Mouse (Mus musculus) midbrain, embryonic 11.5 days (tissue): ENCODE measurements around the gene C130074G19Rik. TPM values are rescaled to one million over a fixed set of nuclear protein-coding genes. Genes with fewer than 3 reads are reported as not detected.

Experiments used
- ATAC-seq: fragments of 200-750 bp; cut with Nextera tagmentation; 2 replicates; pipeline ENCODE4 v1.8.0; 2017; ENCODE audit warnings: moderate TSS enrichment, moderate library complexity; ENCODE audit not compliant: low FRiP score
- DNase-seq: peaks from one replicate; pipeline ENCODE4 v3.0.0; 2015; ENCODE audit warnings: low spot score; ENCODE audit errors: missing footprints
- H3K27ac ChIP-seq: fragments of 300-500 bp; sonication (generic); 2 replicates; pipeline ENCODE4 v1.5.1; 2014; ENCODE audit warnings: low read depth, low read length
- H3K27me3 ChIP-seq: fragments of 300-500 bp; sonication (generic); 2 replicates; pipeline ENCODE4 v1.6.1; 2014; ENCODE audit warnings: mild to moderate bottlenecking, low read length, moderate library complexity, mixed read lengths; ENCODE audit not compliant: control insufficient read depth, insufficient read depth
- H3K36me3 ChIP-seq: fragments of 300-500 bp; sonication (generic); 2 replicates; pipeline ENCODE4 v1.6.1; 2014; ENCODE audit warnings: mild to moderate bottlenecking, low read length, moderate library complexity, mixed read lengths; ENCODE audit not compliant: control insufficient read depth, insufficient read depth
- H3K4me1 ChIP-seq: fragments of 300-500 bp; sonication (generic); 2 replicates; pipeline ENCODE4 v1.6.1; 2014; ENCODE audit warnings: low read length; ENCODE audit not compliant: control insufficient read depth, insufficient read depth
- H3K4me2 ChIP-seq: fragments of 300-500 bp; sonication (generic); 2 replicates; pipeline ENCODE4 v1.6.1; 2014; ENCODE audit warnings: mild to moderate bottlenecking, moderate library complexity
- H3K4me3 ChIP-seq: fragments of 300-500 bp; sonication (generic); 2 replicates; pipeline ENCODE4 v1.5.1; 2014; ENCODE audit warnings: low read depth, low read length
- H3K9ac ChIP-seq: fragments of 300-500 bp; sonication (generic); 2 replicates; pipeline ENCODE4 v1.6.1; 2014; ENCODE audit warnings: low read length
- H3K9me3 ChIP-seq: fragments of 300-500 bp; sonication (generic); 2 replicates; pipeline ENCODE4 v1.6.1; 2016; ENCODE audit warnings: low read length; ENCODE audit not compliant: control insufficient read depth
- WGBS: fragments of 180-500 bp; shearing (Covaris S2); extraction: QIAGEN DNeasy Blood & Tissue Kit; methylation state at CpG from one replicate; pipeline ENCODE4 v1.1.7; 2014; 5-methylcytosine and 5-hydroxymethylcytosine counted together
- polyA plus RNA-seq: library from polyadenylated mRNA; unstranded; fragments of >200 nt; fragmentation: Nextera tagmentation; extraction: Ambion mirVana; gene quantifications from 2 replicates; pipeline ENCODE4 v1.2.1, GENCODE M21; 2014

The C130074G19Rik gene
- polyA plus RNA-seq, 1 experiment from 2014 or later = 0.52 TPM

GRCm38 (mm10) chr1:184881861-184882260 is 1.2 kb downstream of the C130074G19Rik start:
- Histone ChIP-seq H3K9ac (no peak overlapping the region), H3K27me3 (peaks cover 28% of the 10 kb centered on the region), H3K4me1 (peaks cover 3% of the 10 kb centered on the region), H3K9me3 (no peaks in the 10 kb centered on the region), H3K4me3 (no peak overlapping the region), H3K36me3 (no peaks in the 10 kb centered on the region), H3K27ac (no peak overlapping the region), H3K4me2 (no peak overlapping the region)
- DNase-seq = no peak
- no peak for ATAC-seq
- 70% methylated on average over 7 of the region's 7 CpGs for WGBS

GRCm38 (mm10) chr1:184881211-184881610 is 1.8 kb downstream of the C130074G19Rik start:
- peaks cover 3% of the 10 kb centered on the region for H3K4me1 ChIP-seq
- no peak overlapping the region for H3K4me2 ChIP-seq
- H3K27me3 ChIP-seq = peaks cover 28% of the 10 kb centered on the region
- no peak overlapping the region for H3K9ac ChIP-seq
- 81% methylated on average over 5 of the region's 5 CpGs for WGBS
- ATAC-seq (no peak), DNase-seq (peak; percentile 68)
- no peak overlapping the region for H3K27ac ChIP-seq
- no peaks in the 10 kb centered on the region for H3K36me3 ChIP-seq
- no peak overlapping the region for H3K4me3 ChIP-seq
- no peaks in the 10 kb centered on the region for H3K9me3 ChIP-seq

GRCm38 (mm10) chr1:184878860-184879259 is 4.2 kb downstream of the C130074G19Rik start:
- H3K4me1 ChIP-seq = peaks cover 3% of the 10 kb centered on the region
- H3K4me2 ChIP-seq = no peak overlapping the region
- H3K9me3 ChIP-seq = no peaks in the 10 kb centered on the region
- ATAC-seq (no peak), DNase-seq (no peak)
- no peak overlapping the region for H3K4me3 ChIP-seq
- H3K27ac ChIP-seq = no peak overlapping the region
- WGBS = 83% methylated on average over 6 of the region's 6 CpGs
- no peaks in the 10 kb centered on the region for H3K36me3 ChIP-seq
- no peak overlapping the region for H3K9ac ChIP-seq
- H3K27me3 ChIP-seq = peaks cover 26% of the 10 kb centered on the region

GRCm38 (mm10) chr1:184877306-184877705 is 5.7 kb downstream of the C130074G19Rik start:
- DNase-seq (peak; percentile 56), ATAC-seq (no peak)
- Histone ChIP-seq H3K9me3 (no peaks in the 10 kb centered on the region), H3K4me2 (no peak overlapping the region), H3K4me3 (no peak overlapping the region), H3K27ac (no peak overlapping the region), H3K9ac (no peak overlapping the region), H3K4me1 (no peaks in the 10 kb centered on the region), H3K36me3 (no peaks in the 10 kb centered on the region), H3K27me3 (peaks cover 11% of the 10 kb centered on the region)
- 75% methylated on average over 2 of the region's 2 CpGs for WGBS

GRCm38 (mm10) chr1:184873910-184874309 is 9.1 kb downstream of the C130074G19Rik start:
- Histone ChIP-seq H3K27me3 (no peaks in the 10 kb centered on the region; the same call in 1 of the 2 replicates), H3K36me3 (no peaks in the 10 kb centered on the region), H3K4me3 (no peak overlapping the region), H3K9ac (no peak overlapping the region), H3K9me3 (no peaks in the 10 kb centered on the region), H3K4me1 (no peaks in the 10 kb centered on the region), H3K27ac (no peak overlapping the region), H3K4me2 (no peak overlapping the region)
- 83% methylated on average over 11 of the region's 11 CpGs for WGBS
- DNase-seq (no peak), ATAC-seq (no peak)

- Histone ChIP-seq H3K36me3 (no peaks in the 10 kb centered on the region), H3K4me1 (no peaks in the 10 kb centered on the region), H3K9ac (no peak overlapping the region), H3K27ac (no peak overlapping the region), H3K9me3 (no peaks in the 10 kb centered on the region), H3K4me2 (no peak overlapping the region), H3K27me3 (no peaks in the 10 kb centered on the region; the same call in 1 of the 2 replicates), H3K4me3 (no peak overlapping the region)
- DNase-seq (no peak), ATAC-seq (no peak)
- WGBS = 83% methylated on average over 7 of the region's 7 CpGs
These were observed 10.8 kb downstream of the C130074G19Rik start for GRCm38 (mm10) chr1:184872069-184872819.

GRCm38 (mm10) chr1:184871506-184871905 is 11.5 kb downstream of the C130074G19Rik start:
- Histone ChIP-seq H3K9ac (no peak overlapping the region), H3K4me2 (no peak overlapping the region), H3K9me3 (no peaks in the 10 kb centered on the region), H3K4me1 (no peaks in the 10 kb centered on the region), H3K27ac (no peak overlapping the region), H3K4me3 (no peak overlapping the region), H3K27me3 (no peaks in the 10 kb centered on the region; the same call in 1 of the 2 replicates), H3K36me3 (no peaks in the 10 kb centered on the region)
- ATAC-seq (no peak), DNase-seq (peak; percentile 81)
- 86% methylated on average over 1 of the region's 1 CpGs for WGBS

- Histone ChIP-seq H3K27me3 (no peaks in the 10 kb centered on the region; the same call in 1 of the 2 replicates), H3K36me3 (no peaks in the 10 kb centered on the region), H3K4me1 (no peaks in the 10 kb centered on the region), H3K4me3 (no peak overlapping the region), H3K9me3 (no peaks in the 10 kb centered on the region), H3K27ac (no peak overlapping the region), H3K9ac (no peak overlapping the region), H3K4me2 (no peak overlapping the region)
- WGBS = 82% methylated on average over 11 of the region's 11 CpGs
- ATAC-seq = no peak
- DNase-seq = peak; percentile 74
These were observed 12.2 kb downstream of the C130074G19Rik start for GRCm38 (mm10) chr1:184870646-184871385.

GRCm38 (mm10) chr1:184869939-184870565 is 13.0 kb downstream of the C130074G19Rik start:
- no peaks in the 10 kb centered on the region for H3K36me3 ChIP-seq
- no peaks in the 10 kb centered on the region for H3K4me1 ChIP-seq
- H3K27ac ChIP-seq = no peak overlapping the region
- H3K9ac ChIP-seq = no peak overlapping the region
- H3K27me3 ChIP-seq = no peaks in the 10 kb centered on the region; the same call in 1 of the 2 replicates
- peak; percentile 79 for DNase-seq
- no peaks in the 10 kb centered on the region for H3K9me3 ChIP-seq
- H3K4me2 ChIP-seq = no peak overlapping the region
- no peak for ATAC-seq
- 67% methylated on average over 4 of the region's 4 CpGs for WGBS
- no peak overlapping the region for H3K4me3 ChIP-seq
